Mouse (Mus musculus) erythroid progenitor cell, adult 5-6 weeks (primary cell): ENCODE measurements around the gene Hibadh. TPM values are rescaled to one million over a fixed set of nuclear protein-coding genes. Genes with fewer than 3 reads are reported as not detected.

Source experiments
- ATAC-seq: replicated peaks from 2 replicates; pipeline ENCODE4 v1.8.0; 2016; ENCODE audit warnings: moderate number of reproducible peaks, mild to moderate bottlenecking, moderate TSS enrichment, inconsistent platforms; ENCODE audit not compliant: poor library complexity, low FRiP score, severe bottlenecking
- total RNA-seq, 2 experiments: library from RNA; stranded (forward) in 1 of 2; stranded (reverse) in 1 of 2; fragments of 150-400 nt in 1 of 2; fragments of 186-747, 209-891 nt in 1 of 2; gene quantifications; 2 replicates each; pipeline versions ENCODE4 v1.2.3 to v1.2.4; 2015 to 2017; ENCODE audit warnings: low replicate concordance in 2 of 2

Hibadh gene
- total RNA-seq, 2 experiments from 2014 or later: 10.7 to 26.4 TPM

GRCm38 (mm10) chr6:52641076-52641475, 887 bp upstream of the Hibadh start:
- ATAC-seq: no peak

DNA sequence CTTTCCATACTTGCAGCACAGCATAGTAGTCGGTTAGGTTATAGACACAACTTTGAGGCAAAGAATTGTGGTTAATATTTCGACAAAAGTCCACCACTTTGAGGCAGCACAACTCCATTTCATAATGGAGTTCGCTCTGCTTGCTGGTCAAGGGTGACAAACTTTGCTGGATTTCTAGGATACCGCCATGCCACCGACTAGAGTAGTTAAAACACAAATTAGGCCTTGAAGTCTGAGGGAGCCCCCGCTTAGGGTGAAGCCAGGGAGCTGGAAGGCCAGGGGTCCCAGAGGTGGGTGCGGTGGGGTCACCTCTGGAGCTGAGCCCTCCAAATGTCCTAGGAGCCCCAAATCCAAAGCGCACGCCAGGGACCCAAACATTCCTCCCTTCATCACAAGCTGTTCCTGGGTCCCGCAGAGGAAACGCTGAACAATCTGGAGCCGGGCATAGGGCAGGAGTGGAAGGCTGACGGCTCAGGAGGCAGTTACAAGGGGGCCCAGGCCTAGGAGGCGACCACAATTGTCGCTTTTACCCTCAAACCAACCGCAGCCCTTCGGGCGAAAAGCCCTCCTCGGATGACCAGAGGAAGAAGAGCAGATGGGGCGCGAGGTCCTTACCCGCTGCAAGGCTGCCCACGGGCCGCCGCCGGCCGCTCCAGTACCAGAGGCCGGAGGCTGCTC, 504 bp downstream of the Hibadh start:
- peak; percentile 8; the same call in 1 of the 2 replicates for ATAC-seq

- ATAC-seq: no peak
Measured at GRCm38 (mm10) chr6:52638471-52639185, 1.6 kb downstream of the Hibadh start.

GRCm38 (mm10) chr6:52637337-52637736, 2.9 kb downstream of the Hibadh start:
- ATAC-seq: no peak

- no peak for ATAC-seq
Measured at GRCm38 (mm10) chr6:52635395-52635794, 4.8 kb downstream of the Hibadh start.

GRCm38 (mm10) chr6:52630625-52631024, 9.6 kb downstream of the Hibadh start:
- ATAC-seq: no peak

- ATAC-seq: no peak
Measured at GRCm38 (mm10) chr6:52629180-52629579, 11.0 kb downstream of the Hibadh start.

GRCm38 (mm10) chr6:52626735-52627134, 13.5 kb downstream of the Hibadh start:
- ATAC-seq: 0 out of 2 replicates have a peak, but pooled peaks have one; percentile 30

DNA sequence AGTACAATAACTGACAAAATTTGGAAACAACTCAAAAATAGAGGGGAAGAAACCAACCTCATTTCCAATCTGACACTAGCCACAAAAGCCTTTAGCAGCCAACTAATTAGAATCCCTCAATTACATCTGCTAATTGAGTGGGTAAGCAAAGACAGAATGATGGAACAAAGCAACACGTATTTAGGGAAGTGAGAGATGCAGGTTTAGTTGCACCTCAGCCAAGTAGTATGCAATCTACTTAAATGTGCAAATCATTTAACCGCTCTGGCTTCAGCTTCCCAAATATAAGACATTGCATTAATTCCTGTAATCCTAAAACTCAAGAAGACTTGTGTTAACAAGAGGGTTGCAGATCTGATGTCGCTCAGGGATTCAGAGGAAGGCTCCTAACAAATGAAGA, 16.4 kb downstream of the Hibadh start:
- ATAC-seq: no peak

GRCm38 (mm10) chr6:52621731-52622480, 18.3 kb downstream of the Hibadh start:
- ATAC-seq: no peak

GRCm38 (mm10) chr6:52620090-52620489, 20.1 kb downstream of the Hibadh start:
- ATAC-seq: no peak

DNA sequence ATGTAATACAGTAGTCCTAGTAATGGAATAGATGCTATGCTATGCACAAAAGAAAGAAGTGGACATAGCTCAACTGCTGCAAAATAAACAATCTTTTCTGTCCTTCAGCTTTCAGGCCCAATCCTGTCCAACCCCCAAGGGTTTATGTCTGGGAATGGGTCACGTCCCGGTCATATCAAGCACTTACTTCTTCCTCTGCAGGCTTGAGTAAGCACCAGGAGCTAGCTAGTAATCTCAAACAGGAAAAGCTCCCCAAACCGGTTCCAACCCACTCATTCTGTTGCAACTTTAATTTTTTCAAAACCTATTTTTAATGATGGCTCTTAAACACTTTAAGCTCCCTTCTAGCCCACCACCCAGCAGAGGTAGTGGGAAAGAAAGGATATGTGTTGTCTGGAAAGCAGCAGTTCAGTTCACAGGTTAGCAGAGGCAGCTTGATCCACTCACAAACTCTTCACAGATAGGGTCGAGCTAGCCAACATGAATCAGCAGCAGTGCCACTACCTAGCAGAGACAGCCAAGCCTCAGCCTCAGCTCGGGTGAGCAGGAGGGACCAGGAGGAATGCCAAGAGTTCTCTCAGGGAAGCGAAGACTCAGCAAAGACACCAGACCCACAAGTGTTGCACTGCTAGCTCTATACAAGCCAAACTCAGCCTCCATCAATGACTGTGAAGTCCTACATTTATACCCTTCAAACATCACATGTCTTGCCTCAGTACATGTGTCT, 30.4 kb downstream of the Hibadh start:
- no peak for ATAC-seq

- no peak for ATAC-seq
Measured at GRCm38 (mm10) chr6:52608121-52608520, 32.1 kb downstream of the Hibadh start.

DNA sequence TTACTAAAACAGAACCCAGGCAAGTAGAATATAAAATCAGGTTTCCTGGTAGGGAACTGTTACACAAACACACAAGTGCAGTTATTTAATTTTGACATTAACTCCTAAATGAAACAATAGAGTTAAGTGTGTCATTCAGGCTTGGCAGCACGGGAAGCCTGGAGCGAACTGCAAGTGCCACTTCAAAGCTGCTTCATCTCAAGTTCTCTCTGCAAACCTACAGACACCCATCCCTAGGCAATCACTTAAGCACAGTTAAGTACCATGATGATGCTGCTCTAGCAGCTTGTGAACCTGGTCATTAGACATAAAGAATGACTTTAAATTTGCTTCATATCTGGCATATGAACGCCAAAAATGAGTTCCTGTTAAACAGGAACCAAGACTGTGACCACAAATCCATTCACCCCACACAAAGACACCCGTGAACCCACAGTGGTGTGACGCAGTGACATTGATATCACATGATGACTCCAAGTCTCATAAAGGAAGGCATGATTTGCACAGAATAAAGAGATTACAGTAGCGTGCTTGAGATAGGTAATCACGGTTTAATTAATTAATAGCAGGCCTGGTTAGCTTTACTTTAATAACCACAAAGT, 33.3 kb downstream of the Hibadh start:
- ATAC-seq: no peak

- ATAC-seq: no peak
Measured at GRCm38 (mm10) chr6:52601706-52602642, 38.2 kb downstream of the Hibadh start.

GRCm38 (mm10) chr6:52601117-52601516, 39.1 kb downstream of the Hibadh start:
- no peak for ATAC-seq

GRCm38 (mm10) chr6:52594752-52595151, 45.4 kb downstream of the Hibadh start:
- ATAC-seq: no peak

DNA sequence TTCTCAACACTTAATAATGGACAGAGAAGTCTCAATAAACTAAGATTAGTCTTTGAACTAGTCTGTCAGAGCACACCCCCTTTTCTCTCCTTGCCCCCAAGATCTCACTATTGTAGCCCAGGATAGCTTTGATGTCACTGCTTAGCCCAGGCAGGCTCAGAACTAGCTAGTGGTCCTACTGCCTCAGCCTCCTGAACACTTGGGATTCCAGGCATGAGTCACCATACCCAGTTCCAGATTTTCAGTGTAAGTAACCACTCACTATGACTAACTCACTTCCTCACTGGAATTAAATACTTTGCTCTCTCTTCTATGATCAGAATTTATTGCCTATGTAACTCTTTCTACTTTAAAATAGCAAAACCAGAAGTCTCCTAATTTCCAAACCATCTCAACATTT, 53.6 kb downstream of the Hibadh start:
- ATAC-seq: no peak

DNA sequence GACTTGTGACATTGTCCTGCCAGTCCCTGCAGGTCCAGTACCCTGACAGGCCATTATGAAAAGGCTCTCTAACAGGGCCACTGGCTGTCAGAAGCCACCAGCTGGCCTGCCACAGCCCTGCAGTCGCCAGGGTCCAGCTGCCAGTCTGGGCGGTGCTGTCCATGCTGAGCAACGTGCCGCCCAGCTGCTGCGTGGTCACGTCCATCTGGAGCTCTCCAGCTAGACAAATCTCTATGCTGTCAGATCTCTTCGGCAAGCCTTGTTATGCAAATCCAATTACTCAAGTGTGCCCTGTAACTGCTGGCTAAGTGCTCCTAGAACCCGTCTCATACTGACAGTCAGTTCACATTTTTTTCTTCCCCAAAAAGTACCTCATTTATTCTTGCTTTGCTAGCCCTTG, 55.8 kb downstream of the Hibadh start:
- 0 out of 2 replicates have a peak, but pooled peaks have one; percentile 30 for ATAC-seq
